Mouse (Mus musculus): Measurements from ENCODE around the gene Ttf1. TPM values are rescaled to one million over a fixed set of nuclear protein-coding genes. Genes with fewer than 3 reads are reported as not detected.
A peak's percentile ranks its signal among the peaks of the same experiment; 100 is the strongest.

The Ttf1 gene
- polyA plus RNA-seq (2015; fragmentation: Nextera tagmentation; extraction: Ambion mirVana), result 11.5 and 12.5 TPM in 2 replicates

DNA sequence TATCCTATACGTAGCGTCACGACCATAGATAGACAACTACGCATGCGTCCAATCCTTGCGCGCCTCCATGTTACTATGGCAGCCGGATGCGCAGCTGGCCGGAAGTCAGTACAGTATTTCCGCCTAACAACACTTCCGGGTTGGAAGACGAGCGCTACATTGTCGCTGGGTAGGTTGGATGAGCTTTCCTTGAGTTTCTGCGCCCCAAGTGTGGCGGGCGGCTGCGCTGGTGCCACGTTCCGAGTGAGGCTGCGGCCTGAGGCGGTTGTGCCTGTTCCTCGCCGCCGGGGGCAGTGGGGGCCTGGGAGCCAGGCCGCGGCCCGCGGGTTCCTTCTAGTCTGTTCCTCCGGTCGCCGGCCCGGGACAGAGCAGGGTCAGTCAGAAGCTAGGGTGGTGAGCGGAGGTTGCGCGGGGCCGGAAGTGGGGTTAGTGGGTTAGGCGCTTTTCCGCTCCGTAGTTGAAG, at the start of gene Ttf1:
Gene Ttf1, plus strand, starts transcription at position 128 of the 463 bp plus-strand sequence.
- peaks cover 24% of the 10 kb centered on the region for H3K27me3 ChIP-seq
- peak within 1 kb of the TSS; percentile 97 for H3K4me3 ChIP-seq (replicated peaks)
- H3K9ac ChIP-seq, result peak within 1 kb of the TSS; percentile 62
- peaks cover 12% of the 10 kb centered on the region for H3K4me1 ChIP-seq
- H3K9me3 ChIP-seq (replicated peaks), result no peaks in the 10 kb centered on the region
- H3K36me3 ChIP-seq, result peaks cover 6% of the 10 kb centered on the region; the same call in 1 of the 2 replicates
- peak within 1 kb of the TSS; percentile 97 for H3K27ac ChIP-seq (replicated peaks)
- ATAC-seq (ENCODE audit: insufficient number of reproducible peaks, low FRiP score, low TSS enrichment, low read depth), result peak; percentile 90
- peak within 1 kb of the TSS; percentile 67 for H3K4me2 ChIP-seq (replicated peaks)
- WGBS, result under 1% methylated on average over 41 of the region's 41 CpGs

DNA sequence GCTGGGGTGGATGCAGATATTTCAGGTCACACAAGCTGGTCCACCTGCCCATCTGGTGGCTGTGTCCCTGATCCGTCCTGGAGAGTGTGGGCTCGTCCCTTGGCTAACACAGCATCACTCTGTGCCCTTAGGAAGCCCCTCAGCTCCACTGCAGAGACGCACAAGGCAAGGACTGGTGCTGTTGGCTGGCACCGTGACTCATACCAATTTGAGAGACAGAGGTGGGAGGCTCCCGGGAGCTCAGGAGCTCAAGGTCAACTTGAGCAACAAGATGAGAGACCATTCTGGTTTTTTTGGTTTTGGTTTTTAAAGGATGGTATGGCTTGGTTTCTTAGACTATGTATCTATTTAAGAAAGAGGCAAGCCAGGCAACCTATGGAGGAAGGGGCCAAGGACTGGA, 47.5 kb upstream of the Ttf1 start:
- H3K36me3 ChIP-seq, result no peaks in the 10 kb centered on the region
- WGBS, result 68% methylated on average over 5 of the region's 5 CpGs
- H3K27me3 ChIP-seq, result peaks cover 23% of the 10 kb centered on the region
- H3K9ac ChIP-seq, result no peak overlapping the region
- H3K4me1 ChIP-seq, result peaks cover 9% of the 10 kb centered on the region; the same call in 1 of the 2 replicates
- H3K4me2 ChIP-seq (replicated peaks), result no peak overlapping the region
- no peak for ATAC-seq (ENCODE audit: insufficient number of reproducible peaks, low FRiP score, low TSS enrichment, low read depth)
- no peaks in the 10 kb centered on the region for H3K9me3 ChIP-seq (replicated peaks)
- H3K4me3 ChIP-seq (replicated peaks), result no peak overlapping the region
- no peak overlapping the region for H3K27ac ChIP-seq (replicated peaks)

- WGBS, result 49% methylated on average over 27 of the region's 27 CpGs
- 0 out of 2 replicates have a peak overlapping the region, but pooled peaks have one; percentile 8 for H3K4me2 ChIP-seq (replicated peaks)
Measured at GRCm38 (mm10) chr2:29016599-29017587, 43.2 kb upstream of the Ttf1 start.

GRCm38 (mm10) chr2:29018680-29019079, 41.4 kb upstream of the Ttf1 start:
- ATAC-seq (ENCODE audit: insufficient number of reproducible peaks, low FRiP score, low TSS enrichment, low read depth), result no peak
- WGBS, result 63% methylated on average over 5 of the region's 5 CpGs
- H3K27ac ChIP-seq (replicated peaks), result no peak overlapping the region
- no peak overlapping the region for H3K9ac ChIP-seq
- no peak overlapping the region for H3K4me2 ChIP-seq (replicated peaks)
- no peaks in the 10 kb centered on the region for H3K36me3 ChIP-seq
- H3K9me3 ChIP-seq (replicated peaks), result no peaks in the 10 kb centered on the region
- peaks cover 9% of the 10 kb centered on the region; the same call in 1 of the 2 replicates for H3K4me1 ChIP-seq
- peaks cover 11% of the 10 kb centered on the region for H3K27me3 ChIP-seq
- no peak overlapping the region for H3K4me3 ChIP-seq (replicated peaks)

More at GRCm38 (mm10) chr2:29016599-29017587, 43.2 kb upstream of the Ttf1 start:
- no peak for ATAC-seq (ENCODE audit: insufficient number of reproducible peaks, low FRiP score, low TSS enrichment, low read depth)
- Histone ChIP-seq H3K36me3 (no peaks in the 10 kb centered on the region), H3K9me3 (replicated peaks) (no peaks in the 10 kb centered on the region), H3K27me3 (peaks cover 7% of the 10 kb centered on the region), H3K27ac (replicated peaks) (no peak overlapping the region), H3K9ac (no peak overlapping the region), H3K4me1 (peaks cover 9% of the 10 kb centered on the region; the same call in 1 of the 2 replicates), H3K4me3 (replicated peaks) (no peak overlapping the region)

DNA sequence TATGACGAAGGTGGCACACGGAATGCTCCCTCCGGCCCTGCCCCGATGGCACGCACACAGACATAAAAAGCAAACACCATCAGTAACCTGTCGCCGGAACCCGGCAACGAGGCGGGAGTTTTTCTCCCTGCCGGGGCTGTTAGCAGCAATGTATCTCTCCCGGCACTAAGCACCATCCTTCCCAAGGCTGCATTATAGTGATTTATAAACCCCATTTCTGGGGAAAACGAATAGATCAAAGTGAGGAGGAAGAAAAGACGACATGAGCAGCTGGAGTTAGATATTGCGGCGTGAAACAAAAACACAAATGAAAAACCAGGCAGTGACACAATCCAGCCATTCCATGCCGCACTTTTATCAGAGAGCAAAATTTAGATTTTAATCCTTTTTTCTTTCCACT, 39.0 kb upstream of the Ttf1 start:
- Histone ChIP-seq H3K9me3 (replicated peaks) (no peaks in the 10 kb centered on the region), H3K4me2 (replicated peaks) (no peak overlapping the region), H3K4me3 (replicated peaks) (no peak overlapping the region), H3K9ac (no peak overlapping the region), H3K27me3 (peaks cover 9% of the 10 kb centered on the region), H3K36me3 (no peaks in the 10 kb centered on the region), H3K27ac (replicated peaks) (no peak overlapping the region), H3K4me1 (peaks cover 8% of the 10 kb centered on the region; the same call in 1 of the 2 replicates)
- no peak for ATAC-seq (ENCODE audit: insufficient number of reproducible peaks, low FRiP score, low TSS enrichment, low read depth)
- 70% methylated on average over 17 of the region's 17 CpGs for WGBS

- no peaks in the 10 kb centered on the region for H3K36me3 ChIP-seq
- H3K27ac ChIP-seq (replicated peaks), result no peak overlapping the region
- WGBS, result 87% methylated on average over 7 of the region's 7 CpGs
- no peak overlapping the region for H3K4me2 ChIP-seq (replicated peaks)
- H3K9me3 ChIP-seq (replicated peaks), result no peaks in the 10 kb centered on the region
- ATAC-seq (ENCODE audit: insufficient number of reproducible peaks, low FRiP score, low TSS enrichment, low read depth), result no peak
- peaks cover 4% of the 10 kb centered on the region; the same call in 1 of the 2 replicates for H3K27me3 ChIP-seq
- no peak overlapping the region for H3K9ac ChIP-seq
- no peaks in the 10 kb centered on the region for H3K4me1 ChIP-seq
- H3K4me3 ChIP-seq (replicated peaks), result no peak overlapping the region
Measured at GRCm38 (mm10) chr2:29023001-29023400, 37.1 kb upstream of the Ttf1 start.

DNA sequence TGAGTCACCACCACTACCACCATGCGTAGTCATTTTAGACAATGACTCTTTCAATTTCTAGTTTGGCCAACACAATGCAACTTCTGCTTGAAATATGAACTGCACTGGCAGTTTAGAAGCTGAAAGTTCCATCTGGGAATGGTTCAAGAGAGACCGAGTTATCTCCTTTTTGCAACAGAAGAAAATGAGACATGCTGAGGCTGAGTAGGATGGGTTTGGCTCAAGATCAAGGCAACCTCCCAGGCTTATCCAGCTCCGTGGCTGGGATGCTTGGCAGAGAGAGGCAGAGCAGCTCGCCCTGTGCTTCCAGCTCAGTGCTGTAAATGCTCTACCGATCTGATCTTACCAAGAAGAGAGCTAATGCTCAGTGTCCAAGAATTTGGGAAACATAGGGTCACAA, 34.8 kb upstream of the Ttf1 start:
- Histone ChIP-seq H3K36me3 (no peaks in the 10 kb centered on the region), H3K4me2 (replicated peaks) (no peak overlapping the region), H3K27ac (replicated peaks) (no peak overlapping the region), H3K4me3 (replicated peaks) (no peak overlapping the region), H3K27me3 (peaks cover 6% of the 10 kb centered on the region; the same call in 1 of the 2 replicates), H3K9ac (no peak overlapping the region), H3K9me3 (replicated peaks) (no peaks in the 10 kb centered on the region), H3K4me1 (peaks cover 10% of the 10 kb centered on the region)
- WGBS, result 59% methylated on average over 5 of the region's 5 CpGs
- no peak for ATAC-seq (ENCODE audit: insufficient number of reproducible peaks, low FRiP score, low TSS enrichment, low read depth)

DNA sequence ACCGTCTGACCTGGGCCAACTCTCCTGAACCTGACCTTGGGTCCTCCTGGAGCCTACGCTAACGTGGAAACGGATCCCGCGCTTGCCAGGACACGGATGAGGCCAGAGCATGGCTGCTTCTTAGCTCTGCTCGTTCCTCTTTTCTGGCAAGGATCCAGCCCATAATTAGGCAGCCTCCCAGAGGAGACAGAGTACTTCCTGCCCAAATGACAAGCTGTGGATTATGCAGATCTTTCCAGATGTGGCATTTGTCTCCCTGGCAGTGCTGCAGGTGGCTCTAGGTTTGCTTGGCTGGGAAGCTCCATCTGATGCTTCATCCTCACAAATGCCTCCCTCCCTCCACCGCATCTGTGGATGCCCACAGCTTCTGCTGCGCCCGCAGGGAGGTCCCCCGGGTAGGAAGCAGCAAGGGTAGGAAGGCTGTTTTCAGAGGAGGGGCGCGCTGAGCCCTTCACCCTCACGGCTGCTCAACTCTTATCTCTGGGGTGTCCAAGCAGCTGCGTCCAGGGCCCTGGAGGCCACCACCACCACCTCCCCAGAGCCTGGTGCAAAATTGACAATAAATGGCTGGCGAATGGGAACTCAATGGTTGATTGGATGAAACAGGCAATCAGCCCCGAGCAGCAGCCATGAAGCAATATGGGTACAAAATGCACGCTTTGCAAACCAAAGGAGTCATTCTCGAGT, 29.9 kb upstream of the Ttf1 start:
- H3K9ac ChIP-seq, result no peak overlapping the region
- no peaks in the 10 kb centered on the region for H3K9me3 ChIP-seq (replicated peaks)
- peaks cover 11% of the 10 kb centered on the region for H3K27me3 ChIP-seq
- H3K36me3 ChIP-seq, result no peaks in the 10 kb centered on the region
- peaks cover 12% of the 10 kb centered on the region for H3K4me1 ChIP-seq
- peak; percentile 43; the same call in 1 of the 2 replicates for ATAC-seq (ENCODE audit: insufficient number of reproducible peaks, low FRiP score, low TSS enrichment, low read depth)
- 33% methylated on average over 20 of the region's 20 CpGs for WGBS
- no peak overlapping the region for H3K4me3 ChIP-seq (replicated peaks)
- H3K4me2 ChIP-seq (replicated peaks), result 0 out of 2 replicates have a peak overlapping the region, but pooled peaks have one; percentile 15
- H3K27ac ChIP-seq (replicated peaks), result no peak overlapping the region

DNA sequence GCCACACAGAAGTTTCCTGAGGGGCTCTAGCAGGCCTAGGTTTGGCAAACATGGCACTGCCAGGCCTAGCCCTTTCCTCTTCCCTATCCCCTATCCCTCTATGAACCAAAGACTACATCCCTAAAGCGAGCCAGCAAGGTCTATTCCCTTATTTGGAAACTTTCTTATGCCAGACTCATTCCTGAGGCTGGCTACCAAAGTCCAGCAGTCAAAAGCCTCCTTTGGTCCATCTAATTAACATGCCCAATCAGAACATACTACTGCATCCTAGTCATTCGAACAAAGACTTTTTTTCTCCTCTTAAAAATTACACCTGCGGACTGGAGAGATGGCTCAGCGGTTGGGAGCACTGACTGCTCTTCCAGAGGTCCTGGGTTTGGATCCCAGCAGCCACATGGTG, 28.1 kb upstream of the Ttf1 start:
- H3K27me3 ChIP-seq, result peaks cover 16% of the 10 kb centered on the region
- no peaks in the 10 kb centered on the region for H3K36me3 ChIP-seq
- no peaks in the 10 kb centered on the region for H3K9me3 ChIP-seq (replicated peaks)
- no peak overlapping the region for H3K4me3 ChIP-seq (replicated peaks)
- peaks cover 12% of the 10 kb centered on the region for H3K4me1 ChIP-seq
- H3K4me2 ChIP-seq (replicated peaks), result no peak overlapping the region
- ATAC-seq (ENCODE audit: insufficient number of reproducible peaks, low FRiP score, low TSS enrichment, low read depth), result no peak
- H3K27ac ChIP-seq (replicated peaks), result no peak overlapping the region
- WGBS, result 87% methylated on average over 4 of the region's 4 CpGs
- H3K9ac ChIP-seq, result no peak overlapping the region

DNA sequence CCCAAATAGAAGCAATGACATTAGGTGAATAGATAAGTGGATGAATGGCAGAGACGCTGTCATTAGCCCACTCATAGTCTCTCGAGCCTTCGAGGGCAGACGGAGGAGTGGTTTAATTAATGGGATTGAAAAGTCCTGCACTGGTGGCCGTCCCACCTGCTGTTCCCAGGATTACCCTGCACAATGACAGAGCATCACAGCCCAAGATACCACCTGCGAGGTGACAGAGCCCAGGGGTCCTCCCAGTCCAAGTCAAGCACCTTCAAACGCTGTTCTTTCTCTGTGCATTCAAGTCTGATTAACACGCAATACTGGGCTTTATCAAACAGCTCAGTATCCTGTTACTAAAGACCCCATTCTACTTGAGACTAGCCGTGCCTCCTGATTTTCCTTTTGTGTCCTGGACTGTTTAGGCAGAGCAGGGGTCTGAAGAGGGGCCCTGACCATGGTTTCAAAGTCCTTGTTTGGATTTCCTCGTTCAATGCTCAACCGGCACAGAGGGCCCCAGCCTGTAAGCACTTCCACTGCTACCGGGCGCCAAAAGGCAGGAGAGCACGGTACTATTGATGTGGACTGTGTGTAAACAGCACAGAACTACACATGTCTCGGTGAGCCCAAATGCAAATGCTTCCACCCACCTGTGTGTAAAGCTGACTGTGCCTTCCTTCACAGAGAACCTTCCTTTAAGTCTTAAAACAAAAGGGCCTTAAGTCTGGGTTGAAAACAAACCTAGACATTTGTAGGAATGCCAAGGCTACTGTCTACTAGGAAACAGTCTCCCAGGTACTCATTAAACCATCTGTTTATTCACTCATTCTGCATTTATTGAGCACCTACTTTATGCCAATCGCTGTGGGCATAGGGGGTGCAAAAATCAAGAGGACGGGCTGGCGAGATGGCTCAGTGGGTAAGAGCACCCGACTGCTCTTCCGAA, 25.3 kb upstream of the Ttf1 start:
- H3K9me3 ChIP-seq (replicated peaks), result no peaks in the 10 kb centered on the region
- no peak overlapping the region for H3K4me2 ChIP-seq (replicated peaks)
- no peak overlapping the region for H3K9ac ChIP-seq
- H3K36me3 ChIP-seq, result no peaks in the 10 kb centered on the region
- peaks cover 34% of the 10 kb centered on the region for H3K27me3 ChIP-seq
- ATAC-seq (ENCODE audit: insufficient number of reproducible peaks, low FRiP score, low TSS enrichment, low read depth), result no peak
- WGBS, result 52% methylated on average over 20 of the region's 20 CpGs
- H3K4me1 ChIP-seq, result peaks cover 7% of the 10 kb centered on the region
- H3K4me3 ChIP-seq (replicated peaks), result no peak overlapping the region
- no peak overlapping the region for H3K27ac ChIP-seq (replicated peaks)
